Mouse (Mus musculus): ENCODE data around the gene Ivd.

DNA sequence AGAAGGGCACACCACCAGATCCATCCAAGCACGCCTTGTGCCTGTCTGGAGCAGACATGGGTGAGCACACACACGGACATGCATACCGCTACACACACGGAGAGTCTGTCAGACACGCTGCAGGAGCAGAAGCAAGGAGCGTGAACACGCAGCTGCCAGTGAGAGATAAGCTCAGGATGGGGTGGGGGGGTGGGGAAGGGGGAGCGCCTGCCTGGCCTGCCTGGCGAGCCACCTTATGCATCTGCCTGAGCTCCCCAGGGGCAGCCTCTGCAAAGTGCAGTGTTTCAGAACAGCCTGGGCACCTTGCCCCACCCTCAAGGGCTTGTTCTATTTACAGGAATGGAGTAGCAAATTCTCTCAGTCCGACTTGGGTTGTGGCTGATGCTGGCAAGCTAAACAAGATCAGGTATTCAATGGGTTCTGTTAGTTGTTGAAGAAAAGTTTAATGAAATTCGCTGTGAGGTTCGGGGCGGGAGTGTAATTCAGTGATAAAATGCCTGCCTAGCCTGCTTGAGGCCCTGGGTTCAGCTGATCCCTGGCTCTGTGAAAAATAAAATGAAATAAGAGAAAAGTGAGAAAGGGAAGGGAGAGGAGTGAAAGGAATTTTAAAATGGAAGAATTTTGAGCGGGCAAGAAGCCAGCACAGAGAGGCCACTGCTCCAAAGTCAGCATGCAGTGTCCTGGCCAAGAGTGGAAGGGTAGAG, 26.2 kb downstream of the Ivd start:
- TF ChIP-seq CTCF (IDR thresholded peaks at IDR 0.05; ENCODE audit: low read depth, low read length) (no peak), POLR2A (IDR thresholded peaks at IDR 0.05; ENCODE audit: borderline replicate concordance, low read depth, low read length) (no peak)

All from bone marrow macrophage, adult 2 months (primary cell).